Mouse (Mus musculus) myocyte (in vitro differentiated cells): ENCODE measurements around the gene Glod5. TPM values are rescaled to one million over a fixed set of nuclear protein-coding genes. Genes with fewer than 3 reads are reported as not detected.

ENCODE experiments used
- H3K27me3 ChIP-seq: one replicate; pipeline ENCODE4 v1.6.1; 2011; ENCODE audit not compliant: control insufficient read depth, insufficient read depth, insufficient read length
- H3K36me3 ChIP-seq: one replicate; pipeline ENCODE4 v1.6.1; 2011; ENCODE audit not compliant: control insufficient read depth, insufficient read depth
- H3K4me2 ChIP-seq: one replicate; pipeline ENCODE4 v1.6.1; 2011; ENCODE audit warnings: low read depth, control low read depth
- H3K4me3 ChIP-seq: one replicate; pipeline ENCODE4 v1.5.1; 2011; ENCODE audit warnings: mild to moderate bottlenecking, control low read depth, moderate library complexity
- H3K79me2 ChIP-seq: one replicate; pipeline ENCODE4 v1.6.1; 2011; ENCODE audit not compliant: control insufficient read depth, insufficient read depth
- H3ac ChIP-seq: one replicate; pipeline ENCODE4 v1.6.1; 2011; ENCODE audit not compliant: control insufficient read depth, insufficient read length
- CEBPB ChIP-seq: IDR thresholded peaks from 2 replicates; pipeline ENCODE4 v1.6.1; 2011; ENCODE audit warnings: mild to moderate bottlenecking, moderate library complexity; ENCODE audit not compliant: poor library complexity, insufficient read depth, severe bottlenecking
- E2F4 ChIP-seq: IDR thresholded peaks from one replicate; pipeline ENCODE4 v1.6.1; 2011; ENCODE audit warnings: mild to moderate bottlenecking, control low read depth, moderate library complexity; ENCODE audit not compliant: insufficient read depth
- MAX ChIP-seq: IDR thresholded peaks from one replicate; pipeline ENCODE4 v1.6.1; 2011; ENCODE audit warnings: low read depth, mild to moderate bottlenecking, control low read depth
- MYOD1 ChIP-seq, 3 experiments: IDR thresholded peaks; one replicate each; pipeline ENCODE4 v1.6.1; 2011; ENCODE audit warnings: control low read depth in 2 of 3, low read depth in 2 of 3, mild to moderate bottlenecking in 2 of 3, moderate library complexity in 1 of 3; ENCODE audit not compliant: insufficient read length in 2 of 3, control insufficient read depth in 1 of 3
- MYOG ChIP-seq, 3 experiments: IDR thresholded peaks; one replicate each; pipeline ENCODE4 v1.6.1; 2011; ENCODE audit warnings: control low read depth in 2 of 3, low read depth in 2 of 3, mild to moderate bottlenecking in 2 of 3; ENCODE audit not compliant: insufficient read length in 2 of 3, control insufficient read depth in 1 of 3, insufficient read depth in 1 of 3
- POLR2A ChIP-seq: IDR thresholded peaks from one replicate; pipeline ENCODE4 v1.6.1; 2011; ENCODE audit warnings: low read depth, mild to moderate bottlenecking, control low read depth, moderate library complexity; ENCODE audit not compliant: insufficient read length
- POLR2AphosphoS2 ChIP-seq: IDR thresholded peaks from one replicate; pipeline ENCODE4 v1.6.1; 2011; ENCODE audit warnings: low read depth, control low read depth; ENCODE audit not compliant: insufficient read length
- REST ChIP-seq: IDR thresholded peaks from one replicate; pipeline ENCODE4 v1.6.1; 2011; ENCODE audit warnings: mild to moderate bottlenecking, control low read depth, moderate library complexity; ENCODE audit not compliant: insufficient read depth, insufficient read length
- SRF ChIP-seq: IDR thresholded peaks from one replicate; pipeline ENCODE4 v1.6.1; 2011; ENCODE audit warnings: low read depth; ENCODE audit not compliant: control insufficient read depth, insufficient read length
- TCF12 ChIP-seq: IDR thresholded peaks from one replicate; pipeline ENCODE4 v1.6.1; 2011; ENCODE audit warnings: mild to moderate bottlenecking, control low read depth; ENCODE audit not compliant: poor library complexity, insufficient read depth, severe bottlenecking
- TCF3 ChIP-seq: IDR thresholded peaks from one replicate; pipeline ENCODE4 v1.6.1; 2011; ENCODE audit warnings: low read depth, control low read depth; ENCODE audit not compliant: insufficient read length
- USF1 ChIP-seq: IDR thresholded peaks from one replicate; pipeline ENCODE4 v1.6.1; 2011; ENCODE audit warnings: low read depth, mild to moderate bottlenecking, control low read depth, moderate library complexity
- polyA plus RNA-seq: library from polyadenylated mRNA; unstranded; fragments of >200 nt; fragmentation: generic; extraction: Trizol; gene quantifications from one replicate; pipeline ENCODE4 v1.2.1, GENCODE M21; 2012; ENCODE audit warnings: missing spikeins

Glod5 gene
- polyA plus RNA-seq, 1 experiment = not detected

DNA sequence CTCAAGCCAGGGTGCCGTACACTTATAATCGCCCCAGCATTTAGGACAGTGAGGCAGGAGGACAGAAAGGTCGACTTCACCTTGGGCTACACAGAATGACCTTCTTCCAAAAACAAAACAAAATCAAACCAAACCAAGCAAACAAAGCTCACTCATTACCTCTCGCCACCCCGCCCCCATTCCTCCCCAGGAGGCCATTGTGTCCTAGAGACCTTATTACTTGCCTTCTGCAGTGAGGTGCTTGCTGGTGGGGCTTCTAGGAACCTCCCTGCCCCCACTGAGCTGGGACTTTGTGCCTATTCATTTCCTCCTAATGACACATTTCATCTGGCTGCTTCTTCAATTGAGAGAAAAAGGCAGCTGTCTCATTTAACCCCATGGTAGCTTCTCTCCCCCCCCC lies 9.7 kb downstream of the Glod5 start:
- Histone ChIP-seq H3K4me3 (no peak overlapping the region), H3K4me2 (no peak overlapping the region), H3K79me2 (no peaks in the 10 kb centered on the region), H3ac (no peak overlapping the region), H3K36me3 (no peaks in the 10 kb centered on the region), H3K27me3 (no peaks in the 10 kb centered on the region)
- TF ChIP-seq SRF = no peak
- TF ChIP-seq MYOG (IDR thresholded peaks at IDR 0.05; ENCODE audit: control insufficient read depth in 1 of 3, insufficient read depth in 1 of 3, insufficient read length in 2 of 3, low read depth in 2 of 3) = no peak
- no peak for TF ChIP-seq CEBPB
- no peak for TF ChIP-seq TCF3
- no peak for TF ChIP-seq POLR2A
- no peak for TF ChIP-seq E2F4
- TF ChIP-seq MAX = no peak
- TF ChIP-seq MYOD1 (IDR thresholded peaks at IDR 0.05; ENCODE audit: control insufficient read depth in 1 of 3, insufficient read length in 2 of 3, low read depth in 2 of 3) = no peak
- TF ChIP-seq REST = no peak
- TF ChIP-seq POLR2AphosphoS2 = no peak
- TF ChIP-seq TCF12 = no peak
- no peak for TF ChIP-seq USF1

DNA sequence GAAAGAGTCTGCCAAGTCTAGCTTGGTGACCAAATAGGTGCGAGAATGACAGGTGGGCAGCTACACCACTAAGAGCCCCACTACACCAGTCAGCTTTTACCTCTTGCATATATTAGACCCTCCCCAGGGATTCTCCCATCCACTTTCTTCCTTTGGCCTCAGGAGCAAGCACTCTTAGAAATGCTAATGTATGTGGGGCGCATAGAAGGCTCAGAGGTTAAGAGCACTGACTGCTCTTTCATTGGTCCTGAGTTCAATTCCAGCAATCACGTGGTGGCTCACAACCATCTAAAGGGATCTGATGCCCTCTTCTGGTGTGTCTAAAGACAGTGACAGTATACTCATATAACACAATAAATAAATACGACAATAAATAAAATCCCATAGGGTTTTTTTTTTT lies 15.3 kb downstream of the Glod5 start:
- Histone ChIP-seq H3K4me3 (no peak overlapping the region), H3ac (no peak overlapping the region), H3K36me3 (no peaks in the 10 kb centered on the region), H3K27me3 (no peaks in the 10 kb centered on the region), H3K79me2 (no peaks in the 10 kb centered on the region), H3K4me2 (no peak overlapping the region)
- TF ChIP-seq USF1 = peak; percentile 31
- TF ChIP-seq CEBPB = no peak

- H3K27me3 ChIP-seq = no peaks in the 10 kb centered on the region
- TF ChIP-seq POLR2AphosphoS2 = no peak
- no peak for TF ChIP-seq E2F4
- TF ChIP-seq SRF = no peak
- H3K79me2 ChIP-seq = no peaks in the 10 kb centered on the region
- H3K4me3 ChIP-seq = no peak overlapping the region
- H3K4me2 ChIP-seq = no peak overlapping the region
- H3K36me3 ChIP-seq = no peaks in the 10 kb centered on the region
- H3ac ChIP-seq = no peak overlapping the region
Measured at GRCm38 (mm10) chrX:8002001-8002400, 16.3 kb downstream of the Glod5 start.

- Histone ChIP-seq H3K27me3 (no peaks in the 10 kb centered on the region), H3K4me2 (no peak overlapping the region), H3K36me3 (no peaks in the 10 kb centered on the region), H3K79me2 (no peaks in the 10 kb centered on the region), H3K4me3 (no peak overlapping the region), H3ac (no peak overlapping the region)
- peak; percentile 30 for TF ChIP-seq USF1
- no peak for TF ChIP-seq MYOG (IDR thresholded peaks at IDR 0.05; ENCODE audit: control insufficient read depth in 1 of 3, insufficient read depth in 1 of 3, insufficient read length in 2 of 3, low read depth in 2 of 3)
Measured at GRCm38 (mm10) chrX:8000546-8001192, 17.6 kb downstream of the Glod5 start.

DNA sequence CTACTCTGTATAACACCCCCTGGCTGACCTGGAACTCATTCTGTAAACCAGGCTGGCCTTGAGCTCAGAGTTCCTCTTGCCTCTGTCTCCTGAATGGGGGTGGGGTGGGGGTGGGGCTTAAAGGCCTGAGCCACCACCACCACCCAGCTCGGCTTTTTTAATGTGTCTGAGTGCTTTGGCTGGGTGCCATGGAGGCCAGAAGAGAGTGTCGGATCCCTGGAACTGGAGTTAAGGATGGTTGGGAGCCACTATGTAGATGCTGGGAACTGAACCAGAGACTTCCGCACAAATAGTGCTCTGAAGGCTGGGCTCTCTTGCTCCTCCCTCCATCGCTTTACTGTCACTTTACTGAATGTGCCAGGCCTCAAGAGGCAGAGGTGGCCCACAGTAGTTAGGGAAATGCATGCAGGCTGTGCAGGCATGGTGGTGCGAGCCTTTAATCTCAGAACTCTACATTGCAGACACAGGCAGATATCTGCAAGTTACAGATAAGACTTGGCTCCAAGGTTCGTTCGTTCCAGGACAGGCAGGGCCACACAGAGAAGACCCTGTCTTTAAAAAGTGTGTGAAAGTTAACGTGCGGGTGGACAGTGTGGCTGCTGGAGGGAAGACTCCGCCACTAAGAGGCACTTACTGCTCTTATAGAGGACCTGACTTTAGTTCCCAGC lies 25.1 kb downstream of the Glod5 start:
- Histone ChIP-seq H3K36me3 (no peaks in the 10 kb centered on the region), H3K79me2 (no peaks in the 10 kb centered on the region), H3K4me2 (no peak overlapping the region), H3K4me3 (no peak overlapping the region), H3ac (no peak overlapping the region), H3K27me3 (no peaks in the 10 kb centered on the region)
- TF ChIP-seq MYOD1 (IDR thresholded peaks at IDR 0.05; ENCODE audit: control insufficient read depth in 1 of 3, insufficient read length in 2 of 3, low read depth in 2 of 3) = no peak
- TF ChIP-seq TCF12 = no peak
- no peak for TF ChIP-seq REST
- no peak for TF ChIP-seq SRF
- TF ChIP-seq E2F4 = no peak
- TF ChIP-seq USF1 = no peak
- no peak for TF ChIP-seq CEBPB
- TF ChIP-seq POLR2A = no peak
- no peak for TF ChIP-seq POLR2AphosphoS2
- no peak for TF ChIP-seq MAX
- TF ChIP-seq TCF3 = no peak
- TF ChIP-seq MYOG (IDR thresholded peaks at IDR 0.05; ENCODE audit: control insufficient read depth in 1 of 3, insufficient read depth in 1 of 3, insufficient read length in 2 of 3, low read depth in 2 of 3) = no peak
